Mouse (Mus musculus): ENCODE data around the gene Mob2. TPM values are rescaled to one million over a fixed set of nuclear protein-coding genes. Genes with fewer than 3 reads are reported as not detected.

Gene Mob2
- 10 to 100 TPM; 39.9 to 43.0 TPM for total RNA-seq (2021)
- long read RNA-seq, experiment 1, transcript Mob2-201 (5 exons, 1,490 nt) = major isoform, 80 of 121 reads
- long read RNA-seq, experiment 1, transcript Mob2-206 (5 exons, 2,140 nt) = minor isoform, 5 of 121 reads
- long read RNA-seq, experiment 1, partial matches to known transcripts = 0 of 121 reads
- long read RNA-seq, experiment 1, other reads (novel, unspliced or antisense) = 31 of 121 reads
- long read RNA-seq, experiment 2, transcript Mob2-206 (5 exons, 2,140 nt) = minor isoform, 6 of 82 reads
- long read RNA-seq, experiment 2, transcript Mob2-201 (5 exons, 1,490 nt) = major isoform, 44 of 82 reads
- long read RNA-seq, experiment 2, partial matches to known transcripts = 0 of 82 reads
- long read RNA-seq, experiment 2, other reads (novel, unspliced or antisense) = 28 of 82 reads

DNA sequence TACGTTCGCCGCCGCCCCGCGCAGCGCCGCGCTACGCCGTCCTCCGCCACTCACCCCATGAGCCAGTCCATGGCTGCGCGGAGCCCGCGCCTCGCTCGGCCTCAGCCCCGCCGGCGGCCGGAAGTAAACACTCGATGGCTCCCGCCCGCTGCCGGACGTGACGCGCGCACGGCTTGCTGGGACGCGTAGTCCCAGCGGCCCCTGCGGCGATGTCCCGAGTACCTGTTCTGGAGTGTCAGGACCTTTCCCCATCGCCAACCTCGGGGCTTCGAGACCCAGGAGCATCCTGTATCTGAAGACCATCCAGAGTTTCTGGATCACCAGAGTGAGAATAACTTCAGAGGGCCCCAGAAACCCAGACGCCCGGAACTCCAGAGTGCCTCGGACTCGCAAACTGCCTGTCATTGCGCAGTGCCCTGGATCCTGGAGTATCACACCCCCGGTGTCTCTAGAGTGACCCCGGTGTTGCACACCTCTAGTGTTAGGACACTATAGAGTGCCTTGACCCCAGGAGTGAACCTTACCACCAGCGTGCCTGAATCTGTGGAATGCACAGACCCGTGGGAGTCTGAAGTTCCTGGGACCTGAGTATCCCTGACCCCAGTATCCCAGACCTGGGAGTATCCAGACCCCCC lies at the start of gene Mob2:
TSS of gene Mob2 (minus strand) at position 135 of the 635 bp plus-strand sequence.
- DNase-seq = peak; percentile 92 to 96
- intact Hi-C loops (cut with DNase I) = loop anchor here (5.0 to 10.0 kb wide), 2 partner anchors 36 to 334 kb away; partner anchors contain the start of gene Dusp8

DNA sequence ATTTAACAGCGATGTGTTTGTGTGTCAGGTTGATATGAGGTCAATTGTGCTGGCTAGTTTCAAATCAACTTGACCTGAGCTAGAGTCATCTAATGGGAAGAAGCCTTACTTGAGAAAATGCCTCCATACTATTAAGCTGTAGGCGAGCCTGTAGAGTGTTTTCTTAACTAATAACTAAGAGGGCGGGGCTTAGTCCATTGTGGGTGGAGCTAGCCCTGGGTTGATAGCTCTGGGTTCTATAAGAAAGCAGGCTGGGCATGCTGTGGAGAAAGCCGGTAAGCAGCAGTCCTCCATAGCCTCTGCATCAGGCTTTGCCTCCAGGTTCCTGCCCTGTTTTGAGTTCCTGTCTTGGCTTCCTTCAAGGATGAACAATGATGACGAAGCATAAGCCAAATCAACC lies 43.9 kb upstream of the Mob2 start:
- intact Hi-C loops (cut with DNase I) = no loop called here

DNA sequence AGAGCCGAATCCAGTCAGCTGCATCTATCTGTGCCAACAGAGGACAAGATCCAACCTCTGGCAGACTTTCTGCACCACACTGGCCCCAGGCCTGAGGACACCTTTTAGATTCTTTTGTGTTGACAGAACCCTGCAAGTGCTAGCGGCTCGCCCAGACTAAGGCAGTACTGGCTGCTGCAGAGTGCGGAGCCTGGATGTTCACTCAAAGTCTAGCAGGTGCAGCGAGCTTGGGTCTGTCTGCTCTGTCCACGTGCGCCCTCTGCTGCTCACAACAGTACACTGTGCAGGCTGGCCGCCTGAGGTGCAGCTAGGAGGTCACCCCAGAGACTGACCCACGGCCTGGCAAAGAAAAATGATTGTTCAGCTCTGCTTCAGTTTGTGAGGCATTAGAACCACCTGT lies 36.9 kb upstream of the Mob2 start:
- DNase-seq = peak; percentile 85 to 87
- intact Hi-C loops (cut with DNase I) = loop anchor here (1.0 to 5.0 kb wide), 3 partner anchors 26 to 81 kb away; partner anchors contain the start of gene Mob2

More for the DNA sequence above, 43.9 kb upstream of the Mob2 start:
- no peak for DNase-seq

DNA sequence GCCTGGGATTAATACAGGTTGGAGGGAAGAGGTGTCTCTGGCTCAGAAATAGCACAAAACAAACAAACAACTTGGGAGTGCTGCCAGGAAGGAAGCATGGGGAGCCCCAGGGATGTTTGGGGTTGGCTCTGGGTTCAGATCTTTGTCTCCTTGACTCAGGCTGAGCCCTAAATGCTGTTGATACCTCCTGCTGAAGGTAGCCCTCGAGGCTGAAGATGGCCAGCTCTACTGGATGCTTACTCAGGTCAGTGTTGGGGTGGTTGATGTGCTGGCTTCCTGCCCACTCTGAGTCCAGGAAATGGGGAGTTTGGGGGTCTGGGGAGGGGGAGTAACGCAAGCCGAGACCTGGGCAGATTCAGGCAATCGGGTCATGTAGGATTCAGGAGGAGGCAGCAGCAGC lies 35.8 kb upstream of the Mob2 start:
- no peak for DNase-seq
- intact Hi-C loops (cut with DNase I) = loop anchor here (2.0 to 5.0 kb wide), 2 partner anchors 34 to 80 kb away; partner anchors contain the start of gene Mob2

DNA sequence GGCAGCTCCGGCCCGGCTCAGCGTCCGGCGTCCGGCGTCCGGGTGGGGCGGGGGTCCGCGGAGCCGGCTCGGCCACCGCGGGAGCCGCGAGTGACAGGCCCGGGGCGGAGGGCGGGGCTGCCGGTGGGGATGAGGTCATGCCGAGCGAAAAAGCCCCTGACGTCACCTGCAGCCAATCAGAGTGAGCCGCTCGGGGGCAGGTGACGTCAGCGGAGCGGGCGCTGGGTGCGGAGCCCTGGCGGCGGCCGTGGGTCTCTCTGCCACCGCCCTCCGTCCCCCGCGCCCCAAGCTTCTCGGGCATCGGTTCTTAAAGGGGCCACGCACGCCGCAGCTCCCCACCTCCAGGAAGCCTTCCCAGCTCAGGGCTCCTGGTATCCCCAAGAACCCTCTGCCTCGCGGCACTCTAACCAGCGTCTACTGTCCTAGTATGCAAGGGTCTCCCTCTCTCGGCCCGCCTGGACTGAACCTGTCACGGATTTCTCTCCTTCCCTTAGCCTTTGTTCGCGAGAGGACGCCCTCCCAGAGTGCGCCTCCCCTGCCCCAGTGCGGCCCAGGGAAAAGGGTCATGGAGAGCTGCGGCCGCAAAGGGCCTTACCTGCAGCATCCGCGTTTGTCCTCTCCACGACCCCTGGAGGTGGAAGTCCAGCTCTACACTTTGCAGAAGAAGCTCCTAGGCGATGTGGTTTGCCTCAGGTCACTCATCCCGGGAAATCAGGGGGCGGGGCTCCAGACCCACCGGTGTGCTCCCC lies 34.5 kb upstream of the Mob2 start, which contains the start of gene Dusp8:
TSS of gene Dusp8 (minus strand) at position 661 of the 749 bp plus-strand sequence.
- intact Hi-C loops (cut with DNase I) = loop anchor here (5.0 kb wide), 1 partner anchor 33 kb away; the partner anchor contains the start of gene Mob2
- peak; percentile 95 to 96 for DNase-seq

DNA sequence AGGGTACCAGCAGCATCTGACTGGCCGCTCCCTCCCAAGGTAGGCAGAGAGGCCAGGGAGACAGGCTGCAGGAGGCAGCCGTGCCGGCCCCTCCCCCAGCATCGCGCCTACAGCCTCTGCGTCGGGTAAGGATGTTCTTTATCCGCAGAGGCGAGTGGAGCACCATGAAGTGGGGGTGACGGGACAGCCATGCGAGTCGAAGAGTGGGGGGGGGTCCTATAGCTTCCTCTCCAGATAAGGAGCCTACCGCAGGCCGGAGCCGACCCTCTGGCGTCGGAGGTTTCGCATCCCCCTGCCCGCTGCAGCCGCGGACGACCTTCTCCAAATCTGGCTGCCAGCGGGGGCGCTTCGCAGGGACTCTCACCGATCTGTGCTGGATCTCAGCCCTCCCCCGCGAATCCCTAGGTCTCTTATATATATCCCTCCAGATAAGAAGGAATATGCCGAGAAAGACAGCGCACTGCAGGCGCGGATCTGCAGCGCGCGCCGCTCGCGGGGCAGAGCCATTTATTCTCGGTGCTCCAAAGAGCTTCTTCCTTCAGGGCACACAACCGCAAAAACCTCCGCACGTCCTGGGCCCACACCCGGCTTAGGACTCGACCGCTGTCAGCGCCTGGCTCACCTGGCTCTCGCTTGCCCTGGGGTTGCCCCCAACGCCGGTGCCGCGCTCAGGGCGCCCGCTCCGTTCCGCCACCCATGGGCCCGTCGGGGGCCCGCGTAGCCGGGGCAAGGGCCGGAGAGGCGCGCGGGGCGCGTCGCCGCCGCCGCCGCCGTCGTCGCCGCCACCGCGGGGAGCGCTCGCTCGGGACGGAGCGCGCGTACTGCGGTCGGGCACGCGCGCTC lies 33.7 kb upstream of the Mob2 start:
- DNase-seq = peak; percentile 43 to 55
- intact Hi-C loops (cut with DNase I) = loop anchor here (5.0 kb wide), 1 partner anchor 32 kb away; the partner anchor contains the start of gene Mob2

DNA sequence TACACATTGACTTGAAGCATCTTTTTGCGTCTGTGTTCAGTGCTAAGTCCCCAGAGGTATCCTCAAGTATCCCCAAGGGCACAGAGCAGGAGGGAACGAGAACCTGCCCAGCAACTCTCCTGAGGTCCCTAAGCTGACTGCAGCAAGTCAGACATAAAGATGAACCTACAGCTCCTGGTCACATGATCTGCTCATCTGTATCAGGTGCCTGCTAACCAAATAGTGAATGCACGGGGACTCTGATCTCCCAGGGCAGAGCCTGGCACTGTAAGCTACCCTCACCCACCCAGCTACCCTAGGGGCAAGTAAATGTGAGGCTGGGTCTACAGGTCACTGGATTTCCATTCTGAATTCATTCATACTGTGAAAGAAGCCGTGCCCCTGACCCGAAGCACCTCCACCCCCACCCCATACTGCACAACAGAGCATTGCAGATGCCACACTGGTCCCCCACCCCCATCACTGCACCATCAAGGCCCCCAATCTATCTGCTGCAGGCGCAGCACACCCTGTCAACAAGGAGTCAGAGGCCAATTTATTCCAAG lies 32.9 kb upstream of the Mob2 start:
- intact Hi-C loops (cut with DNase I) = no loop called here

DNA sequence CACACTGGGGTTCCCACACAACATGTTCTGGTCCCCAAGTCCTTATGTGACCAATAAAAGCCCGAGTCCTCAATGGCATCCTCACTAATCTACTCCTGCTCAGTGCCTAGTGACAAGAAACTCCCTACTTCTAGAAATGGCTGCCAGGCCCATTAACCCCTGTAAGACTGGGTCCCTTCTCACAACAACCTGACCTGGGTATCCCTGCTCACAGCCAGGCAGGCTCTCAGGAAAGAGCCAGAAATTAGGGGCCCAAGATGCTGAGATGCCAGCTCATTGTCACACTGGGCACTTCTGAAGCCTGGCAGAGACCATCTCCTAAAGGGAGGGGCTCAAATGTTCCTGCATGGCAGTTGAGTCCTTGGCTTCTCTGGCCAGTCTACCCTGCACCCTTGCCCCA lies 32.1 kb upstream of the Mob2 start:
- DNase-seq = no peak
- intact Hi-C loops (cut with DNase I) = no loop called here

More for the DNA sequence above, 32.9 kb upstream of the Mob2 start:
- no peak for DNase-seq

DNA sequence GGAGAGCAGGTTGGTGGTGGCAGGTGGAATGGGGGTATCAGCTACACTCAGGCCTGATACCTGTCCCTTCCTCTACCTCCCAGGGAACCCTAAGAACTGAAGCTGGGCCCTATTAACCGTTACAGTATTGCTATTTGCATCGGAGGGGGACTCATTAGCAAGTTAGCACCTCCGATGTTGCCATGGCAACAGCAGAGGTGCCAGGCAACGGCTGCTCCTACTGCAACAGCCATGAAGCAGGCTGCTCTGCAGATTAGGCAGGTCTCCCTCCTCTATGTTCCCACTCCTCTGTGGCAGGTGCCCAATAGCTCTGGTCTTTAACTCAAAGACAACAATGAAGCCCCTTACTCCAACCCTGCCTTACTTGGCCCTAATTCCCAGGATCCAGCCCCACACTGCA lies 31.0 kb upstream of the Mob2 start:
- DNase-seq = no peak
- intact Hi-C loops (cut with DNase I) = no loop called here

DNA sequence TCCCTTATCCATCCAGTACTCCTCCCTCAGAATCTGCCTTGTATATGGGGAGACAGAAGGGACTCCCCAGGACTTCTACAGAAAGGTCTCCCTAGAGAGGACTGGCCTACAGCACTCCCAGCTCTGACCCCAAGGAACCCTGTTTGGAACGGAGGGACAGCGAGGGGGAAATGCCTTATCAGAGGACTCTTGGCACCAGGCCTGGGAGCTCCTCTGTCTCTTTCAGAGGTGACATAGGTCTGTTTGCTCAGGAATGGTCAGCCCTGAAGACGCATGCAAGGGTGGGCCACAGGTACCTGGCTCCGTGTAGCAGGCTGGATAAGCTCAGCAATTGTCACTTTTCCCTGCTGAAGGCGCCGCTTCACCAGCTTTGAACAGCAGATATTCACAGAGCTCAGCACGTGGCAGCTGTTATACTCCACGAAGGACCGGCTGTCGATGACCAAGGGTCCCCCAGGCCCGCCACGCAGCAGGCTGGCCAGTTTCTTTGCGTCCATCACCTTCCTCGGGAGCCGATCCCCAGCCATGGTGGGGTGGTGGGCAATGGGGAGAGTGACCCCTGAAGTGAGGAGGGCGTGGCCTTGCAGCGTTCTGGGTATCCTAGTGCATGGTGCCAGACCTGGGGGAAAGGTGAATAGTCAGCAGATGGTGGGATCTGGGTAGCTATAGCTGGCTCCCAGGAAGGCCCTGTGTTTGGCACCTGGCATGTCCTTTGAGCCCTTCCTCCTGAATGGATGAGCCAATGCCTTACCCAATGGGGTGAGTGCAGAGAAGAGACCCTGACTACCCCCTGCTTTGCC lies 29.0 kb upstream of the Mob2 start:
- intact Hi-C loops (cut with DNase I) = no loop called here
- no peak for DNase-seq

DNA sequence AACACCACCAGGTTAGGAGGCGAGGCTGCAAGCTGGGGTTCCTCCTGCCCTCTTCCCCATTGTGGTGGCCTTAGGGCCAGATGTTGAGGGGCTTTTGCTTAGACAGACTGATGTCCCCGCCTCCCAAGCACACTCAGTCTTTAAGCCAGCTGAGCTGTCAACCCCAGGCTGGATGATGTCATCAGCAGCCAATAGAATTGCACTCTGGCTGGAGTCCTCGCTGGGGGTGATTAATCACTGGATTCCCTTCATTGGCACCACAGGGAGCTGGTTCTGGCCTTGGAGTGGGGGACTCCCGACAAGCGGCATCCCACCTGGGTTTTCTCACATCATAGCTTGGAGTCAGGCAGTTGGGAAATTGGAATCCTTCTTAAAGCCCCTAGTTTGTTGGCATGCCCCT lies 28.0 kb upstream of the Mob2 start:
- intact Hi-C loops (cut with DNase I) = no loop called here
- DNase-seq = peak in 1 of 2 experiments; percentile 36

DNA sequence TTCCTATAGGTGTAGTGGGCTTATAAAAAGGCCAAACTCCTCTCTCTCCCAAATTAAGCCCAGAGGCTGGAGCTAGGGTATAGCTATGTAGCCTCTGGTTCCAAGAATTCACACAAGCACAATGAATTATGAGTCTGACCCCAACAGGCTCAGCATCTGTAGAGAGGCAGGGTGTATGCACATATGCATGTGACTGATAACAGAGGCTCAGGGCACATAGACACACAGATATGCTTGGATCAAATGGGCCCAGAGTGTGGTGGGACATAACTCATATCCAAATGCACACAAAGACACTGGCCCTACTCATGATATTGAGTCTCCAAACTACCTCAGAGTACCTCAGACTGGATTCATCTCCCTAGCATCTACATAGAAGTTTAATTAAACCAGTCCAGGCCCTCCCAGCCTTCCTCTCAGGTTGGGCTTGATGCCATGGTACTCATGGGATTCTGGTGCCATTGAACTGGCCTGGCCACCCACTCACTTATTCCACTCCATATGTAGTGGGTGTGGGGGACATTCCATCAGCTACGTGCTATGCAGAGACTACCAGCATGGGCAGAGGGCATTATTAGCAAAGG lies 26.3 kb upstream of the Mob2 start:
- DNase-seq = no peak
- intact Hi-C loops (cut with DNase I) = no loop called here

DNA sequence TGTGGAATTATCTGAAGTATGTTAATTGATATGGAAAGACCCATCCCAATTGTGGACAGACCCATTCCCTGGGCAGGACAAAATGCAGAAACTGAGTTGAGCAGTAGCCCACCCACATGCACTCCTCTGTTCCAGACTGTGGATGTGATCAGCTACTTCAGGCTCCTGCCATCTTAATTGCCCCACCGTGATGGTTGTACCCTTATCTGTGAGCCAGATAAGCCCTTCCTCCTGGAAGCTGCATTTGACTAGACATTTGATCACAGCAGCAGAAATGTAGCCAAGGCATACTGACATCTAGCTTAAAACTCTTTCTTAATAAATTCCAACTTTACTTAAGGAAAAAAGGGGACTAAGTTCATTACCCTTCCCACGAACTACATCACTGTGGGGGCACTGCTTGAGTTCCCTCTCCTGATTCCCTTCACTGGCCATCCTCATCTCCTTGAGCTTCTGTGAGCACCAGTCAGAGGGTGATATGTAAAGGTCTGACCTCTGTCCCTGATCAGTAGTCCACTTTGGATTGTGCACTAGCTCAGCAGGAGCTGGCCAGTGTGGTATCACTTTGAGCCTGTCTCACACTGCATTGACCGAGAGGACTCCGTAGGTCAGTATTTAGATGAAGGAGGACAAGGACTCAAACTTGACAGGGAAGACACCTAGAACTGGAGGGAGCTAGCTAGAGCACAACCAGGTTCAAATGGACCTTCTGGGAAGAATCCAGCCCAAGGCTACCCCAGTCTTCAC lies 25.5 kb upstream of the Mob2 start:
- no peak for DNase-seq
- intact Hi-C loops (cut with DNase I) = no loop called here

DNA sequence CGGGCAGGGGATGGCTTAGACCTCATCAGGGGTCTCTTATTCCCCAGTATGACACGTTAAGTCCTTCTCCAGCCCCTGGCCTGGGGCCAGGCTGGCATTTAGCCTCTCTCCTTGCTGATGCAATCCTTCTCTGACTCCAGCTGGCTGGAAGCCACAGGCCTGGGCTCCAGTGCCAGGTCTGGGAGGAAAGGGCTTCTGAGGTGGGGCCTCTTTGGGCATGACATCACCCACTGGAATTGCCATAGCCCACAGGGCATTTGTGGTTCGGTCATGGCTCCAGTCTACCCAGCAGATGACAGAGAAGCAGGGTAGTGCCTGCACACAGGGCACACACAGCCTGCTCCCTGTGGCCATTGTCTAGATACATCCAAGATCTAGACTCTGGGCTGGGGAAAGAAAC lies 24.0 kb upstream of the Mob2 start:
- peak; percentile 83 to 88 for DNase-seq
- intact Hi-C loops (cut with DNase I) = no loop called here

DNA sequence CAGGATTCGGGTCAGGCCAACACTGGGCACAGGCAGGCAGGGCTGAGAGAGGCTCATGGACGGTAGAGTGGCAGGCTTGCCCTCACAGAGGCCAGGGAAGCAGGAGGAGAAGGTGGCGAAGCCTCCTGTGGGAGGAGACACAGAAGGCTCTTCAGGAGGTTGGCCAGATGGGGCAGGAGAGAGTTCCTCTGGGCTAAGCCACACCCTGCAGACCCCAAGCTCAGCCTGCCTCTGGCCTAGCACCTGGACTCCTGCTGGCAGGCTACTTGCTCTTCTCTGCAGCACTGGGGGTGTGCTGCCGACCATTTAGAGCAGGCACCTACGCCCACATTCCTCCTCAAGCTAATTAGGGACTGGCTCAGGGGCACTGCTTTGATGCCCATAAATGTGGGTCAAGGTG lies 23.5 kb upstream of the Mob2 start:
- intact Hi-C loops (cut with DNase I) = no loop called here
- no peak for DNase-seq

DNA sequence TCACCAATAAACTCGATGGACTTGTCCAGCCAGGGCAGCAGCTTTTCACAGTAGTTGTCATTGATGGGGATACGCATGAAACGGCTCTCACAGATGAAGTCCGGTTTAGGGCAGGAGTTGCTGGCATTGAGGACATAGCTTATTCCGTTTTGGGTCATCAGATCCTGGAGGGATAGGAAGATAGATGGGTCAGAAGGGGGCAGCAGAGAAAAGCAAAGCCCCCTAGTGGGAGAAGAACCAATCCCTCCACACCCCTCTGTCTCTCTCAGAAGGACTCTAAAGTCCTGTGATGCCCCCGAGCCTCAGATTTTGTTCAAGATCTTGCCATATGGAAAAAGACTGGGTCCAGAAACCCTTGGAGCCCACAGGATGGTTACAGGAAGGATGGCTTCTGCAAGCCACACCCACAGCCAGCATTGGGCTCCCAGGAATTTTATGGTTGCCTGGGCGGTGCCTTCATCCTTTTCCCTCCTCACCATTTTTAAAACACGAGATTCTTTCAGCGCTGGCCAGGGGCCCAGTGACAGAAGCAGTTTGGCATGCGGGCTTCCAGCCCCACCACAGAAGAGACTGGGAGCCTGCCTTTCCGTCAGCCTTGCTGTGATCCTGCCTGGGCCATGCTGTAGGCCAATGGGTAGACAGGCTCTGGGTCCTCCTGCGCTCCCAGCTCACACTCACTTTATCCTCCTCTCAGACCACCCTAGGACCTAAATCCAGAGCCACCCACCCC lies 22.9 kb upstream of the Mob2 start:
- intact Hi-C loops (cut with DNase I) = no loop called here
- DNase-seq = peak; percentile 62 to 74

DNA sequence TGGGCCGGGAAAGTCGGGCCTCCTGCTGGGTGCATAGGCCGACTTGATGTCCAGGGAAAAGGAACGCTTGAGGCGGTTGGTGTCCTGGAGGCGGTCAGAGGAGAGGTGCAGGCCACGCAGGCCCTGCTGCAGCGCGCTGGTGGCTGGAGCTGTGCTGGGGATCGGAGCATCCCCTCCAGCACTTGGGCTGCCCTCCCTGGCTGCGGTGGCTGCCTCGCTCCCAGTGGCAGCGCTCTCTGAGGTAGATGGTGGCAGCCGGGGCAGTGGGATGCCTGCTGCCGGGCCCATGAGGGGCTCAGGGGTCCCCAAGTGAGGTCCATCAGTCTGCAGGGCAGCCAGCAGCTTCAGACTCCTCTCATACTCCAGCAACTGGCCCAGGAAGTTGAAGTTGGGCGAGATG lies 21.7 kb upstream of the Mob2 start:
- DNase-seq = no peak
- intact Hi-C loops (cut with DNase I) = no loop called here
